Mouse (Mus musculus) C2C12 (cell line): ENCODE results near the gene Zcchc8.

Source experiments
- CTCF ChIP-seq: IDR thresholded peaks from one replicate; pipeline ENCODE4 v1.5.1; 2011; ENCODE audit not compliant: control insufficient read depth, insufficient read depth, insufficient read length
- USF1 ChIP-seq: IDR thresholded peaks from one replicate; pipeline ENCODE4 v1.6.1; 2011; ENCODE audit warnings: low read depth, mild to moderate bottlenecking, control low read depth, moderate library complexity

- TF ChIP-seq CTCF = no peak
- TF ChIP-seq USF1 = no peak
Observed at GRCm38 (mm10) chr5:123683043-123683376, 37.9 kb downstream of the Zcchc8 start.
